ENCODE assay signal across 36 mouse cellular contexts in the genomic region with DNA sequence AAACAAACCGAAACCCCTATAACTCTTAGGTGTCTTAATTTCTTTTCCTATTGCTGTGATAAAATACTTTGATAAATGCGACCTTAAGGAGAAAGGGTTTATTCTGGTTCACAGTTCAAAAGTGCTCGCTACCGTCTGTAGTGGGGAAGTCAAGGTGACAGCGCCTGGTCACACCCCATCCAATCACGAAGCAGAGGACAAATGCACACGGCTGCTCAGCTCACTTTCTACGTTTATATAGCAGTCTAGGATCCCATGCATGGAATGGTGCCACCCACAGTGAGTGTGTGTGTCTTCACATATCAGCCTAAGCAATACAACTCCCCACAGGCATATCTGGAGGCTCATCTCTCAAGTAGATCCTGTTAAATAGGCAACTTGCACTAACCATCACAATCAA.
"Had no signal": no experiment of that assay in that cellular context is flagged by ENCODE, and none has a peak within 500 bp of the region (broad histone marks: within the 10 kb centered on the region; RNA-seq: fewer than 3 reads in every experiment).

No protein-coding gene starts in this region.

- H3K4me2 ChIP-seq: heart, embryonic 11.5 days; heart, embryonic 12.5 days; heart, embryonic 13.5 days; heart, embryonic 15.5 days; hindbrain, embryonic 12.5 days; hindbrain, embryonic 13.5 days; hindbrain, embryonic 14.5 days; hindbrain, embryonic 15.5 days; intestine, embryonic 15.5 days; kidney, embryonic 15.5 days had no signal

- H3K4me1 ChIP-seq: hindbrain, embryonic 13.5 days; hindbrain, embryonic 15.5 days; intestine, embryonic 15.5 days; kidney, embryonic 15.5 days had no signal

- DNase-seq: heart, postnatal 10 days; heart, postnatal 14 days; heart, postnatal 36 days; heart, postnatal 4 days; kidney, adult 11 months; kidney, adult 18-20 months; kidney, adult 2 months; kidney, adult 8-10 months; kidney, adult 9 months; kidney, postnatal 10 days; kidney, postnatal 14 days; kidney, postnatal 25 days; kidney, postnatal 36 days; kidney, postnatal 4 days; layer of hippocampus, adult 9-11 months; layer of hippocampus, postnatal 36 days had no signal

- H3K27me3 ChIP-seq: heart, embryonic 12.5 days; heart, embryonic 13.5 days; heart, embryonic 15.5 days; hindbrain, embryonic 12.5 days; hindbrain, embryonic 13.5 days; hindbrain, embryonic 15.5 days; intestine, embryonic 15.5 days; kidney, embryonic 15.5 days had no signal

- H3K27ac ChIP-seq: heart, embryonic 10.5 days; heart, embryonic 13.5 days; heart, embryonic 15.5 days; hindbrain, embryonic 10.5 days; hindbrain, embryonic 12.5 days; hindbrain, embryonic 13.5 days; hindbrain, embryonic 14.5 days; hindbrain, embryonic 15.5 days; hindbrain, postnatal 0 days; intestine, embryonic 15.5 days; kidney, embryonic 15.5 days; kidney, postnatal 0 days; layer of hippocampus, adult 2 months; left cerebral cortex, adult 2 months had no signal

- H3K9me3 ChIP-seq: heart, embryonic 10.5 days; heart, embryonic 12.5 days; heart, embryonic 13.5 days; heart, embryonic 15.5 days; hindbrain, embryonic 10.5 days; hindbrain, embryonic 12.5 days; hindbrain, embryonic 13.5 days; hindbrain, embryonic 15.5 days; intestine, embryonic 15.5 days; kidney, embryonic 15.5 days had no signal

- H3K9ac ChIP-seq: heart, embryonic 12.5 days; heart, embryonic 13.5 days; heart, embryonic 15.5 days; hindbrain, embryonic 12.5 days; hindbrain, embryonic 13.5 days; hindbrain, embryonic 14.5 days; hindbrain, embryonic 15.5 days; intestine, embryonic 15.5 days; kidney, embryonic 15.5 days had no signal

- H3K36me3 ChIP-seq: heart, embryonic 10.5 days; heart, embryonic 12.5 days; heart, embryonic 13.5 days; heart, embryonic 15.5 days; hindbrain, embryonic 10.5 days; hindbrain, embryonic 12.5 days; hindbrain, embryonic 13.5 days; hindbrain, embryonic 15.5 days; intestine, embryonic 15.5 days; kidney, embryonic 15.5 days had no signal

- H3K4me3 ChIP-seq: heart, embryonic 10.5 days; heart, embryonic 12.5 days; heart, embryonic 13.5 days; heart, embryonic 15.5 days; hindbrain, embryonic 10.5 days; hindbrain, embryonic 12.5 days; hindbrain, embryonic 13.5 days; hindbrain, embryonic 15.5 days; intestine, embryonic 15.5 days; kidney, embryonic 15.5 days; layer of hippocampus, adult 2 months; left cerebral cortex, adult 2 months had no signal

- ATAC-seq: hindbrain, embryonic 16.5 days; hindbrain, postnatal 0 days; inflammation-experienced regulatory T-cells, adult 6 months; intestine, embryonic 15.5 days; intestine, embryonic 16.5 days; intestine, postnatal 0 days had no signal
